Mouse (Mus musculus): ENCODE results near the gene Caln1.
A peak's percentile ranks its signal among the peaks of the same experiment; 100 is the strongest.
"Not testable (repeated sequence)": the region's sequence is repeated elsewhere in the genome, so short reads cannot be mapped to it uniquely, and the experiment has no call there.

Caln1 gene

GRCm38 (mm10) chr5:130547496-130547895 is 178.2 kb downstream of the Caln1 start:
- DNase-seq (ENCODE audit: low spot score in 2 of 2) = no peak

GRCm38 (mm10) chr5:130553916-130554315 is 184.7 kb downstream of the Caln1 start:
- DNase-seq (ENCODE audit: low spot score in 2 of 2) = no peak

- DNase-seq (ENCODE audit: low spot score in 2 of 2) = no peak
Observed at GRCm38 (mm10) chr5:130563146-130563545, 193.9 kb downstream of the Caln1 start.

GRCm38 (mm10) chr5:130566002-130566401 is 196.7 kb downstream of the Caln1 start:
- DNase-seq (ENCODE audit: low spot score in 2 of 2) = peak in 1 of 2 experiments; percentile 44

GRCm38 (mm10) chr5:130577581-130577980 is 208.3 kb downstream of the Caln1 start:
- no peak for DNase-seq (ENCODE audit: low spot score in 2 of 2)

GRCm38 (mm10) chr5:130584042-130584441 is 214.8 kb downstream of the Caln1 start:
- no peak for DNase-seq (ENCODE audit: low spot score in 2 of 2)

GRCm38 (mm10) chr5:130586257-130586656 is 217.0 kb downstream of the Caln1 start:
- DNase-seq (ENCODE audit: low spot score in 2 of 2) = no peak

- DNase-seq (ENCODE audit: low spot score in 2 of 2) = no peak
Observed at GRCm38 (mm10) chr5:130596541-130596940, 227.3 kb downstream of the Caln1 start.

GRCm38 (mm10) chr5:130613657-130614056 is 244.4 kb downstream of the Caln1 start:
- DNase-seq (ENCODE audit: low spot score in 2 of 2) = peak in 1 of 2 experiments; percentile 11

- peak in 1 of 2 experiments; percentile 23 for DNase-seq (ENCODE audit: low spot score in 2 of 2)
Observed at GRCm38 (mm10) chr5:130614209-130614608, 245.0 kb downstream of the Caln1 start.

- DNase-seq (ENCODE audit: low spot score in 2 of 2) = peak in 1 of 2 experiments; percentile 21
Observed at GRCm38 (mm10) chr5:130620060-130620459, 250.8 kb downstream of the Caln1 start.

- peak; percentile 42 to 51 for DNase-seq (ENCODE audit: low spot score in 2 of 2)
Observed at GRCm38 (mm10) chr5:130623206-130623605, 254.0 kb downstream of the Caln1 start.

GRCm38 (mm10) chr5:130627800-130628199 is 258.5 kb downstream of the Caln1 start:
- peak; percentile 60 to 62 for DNase-seq (ENCODE audit: low spot score in 2 of 2)

GRCm38 (mm10) chr5:130635397-130635796 is 266.1 kb downstream of the Caln1 start:
- DNase-seq (ENCODE audit: low spot score in 2 of 2) = no peak

- no peak for DNase-seq (ENCODE audit: low spot score in 2 of 2)
Observed at GRCm38 (mm10) chr5:130641881-130642280, 272.6 kb downstream of the Caln1 start.

- not testable (repeated sequence) for DNase-seq (ENCODE audit: low spot score in 2 of 2)
Observed at GRCm38 (mm10) chr5:130646126-130646525, 276.9 kb downstream of the Caln1 start.

GRCm38 (mm10) chr5:130658141-130658540 is 288.9 kb downstream of the Caln1 start:
- no peak for DNase-seq (ENCODE audit: low spot score in 2 of 2)

- DNase-seq (ENCODE audit: low spot score in 2 of 2) = no peak
Observed at GRCm38 (mm10) chr5:130666091-130666490, 296.8 kb downstream of the Caln1 start.

GRCm38 (mm10) chr5:130672588-130672987 is 303.3 kb downstream of the Caln1 start:
- DNase-seq (ENCODE audit: low spot score in 2 of 2) = no peak

GRCm38 (mm10) chr5:130673092-130673491 is 303.8 kb downstream of the Caln1 start:
- no peak for DNase-seq (ENCODE audit: low spot score in 2 of 2)

GRCm38 (mm10) chr5:130677895-130678294 is 308.6 kb downstream of the Caln1 start:
- no peak for DNase-seq (ENCODE audit: low spot score in 2 of 2)

- DNase-seq (ENCODE audit: low spot score in 2 of 2) = peak; percentile 63 to 77
Observed at GRCm38 (mm10) chr5:130685911-130686658, 316.8 kb downstream of the Caln1 start.

GRCm38 (mm10) chr5:130688385-130689138 is 319.3 kb downstream of the Caln1 start:
- DNase-seq (ENCODE audit: low spot score in 2 of 2) = no peak

All from right cerebral cortex, postnatal 10 days (tissue).